Mouse (Mus musculus) lung, adult 18-20 months (tissue): Measurements from ENCODE around the gene Rxfp1.
"Not testable (repeated sequence)": the region's sequence is repeated elsewhere in the genome, so short reads cannot be mapped to it uniquely, and the experiment has no call there.

Experiments used
- DNase-seq, 2 experiments: peaks; one replicate each; pipeline ENCODE4 v3.0.0; 2022; ENCODE audit warnings: mixed read lengths in 2 of 2

Rxfp1 gene

DNA sequence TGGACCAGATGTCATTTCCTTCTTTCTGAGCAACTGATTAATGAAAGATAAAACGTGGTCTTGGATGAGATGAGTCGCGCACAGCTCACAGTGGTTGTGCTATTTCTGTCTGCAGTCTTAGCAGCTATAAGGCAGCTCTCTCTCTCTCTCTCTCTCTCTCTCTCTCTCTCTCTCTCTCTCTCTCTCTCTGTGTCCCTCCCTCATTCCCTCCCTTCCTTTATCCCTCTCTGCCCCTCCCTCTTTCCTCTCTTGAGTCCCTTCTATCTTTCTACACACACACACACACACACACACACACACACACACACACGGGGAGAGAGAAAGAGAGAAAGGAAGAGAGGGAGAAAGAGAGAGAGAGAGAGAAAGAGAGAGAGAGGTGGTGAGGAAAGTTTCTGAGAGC, at the start of gene Rxfp1:
Gene Rxfp1, minus strand, starts transcription at position 101 of the 400 bp plus-strand sequence.
- DNase-seq, result no peak

GRCm38 (mm10) chr3:79784362-79784736, 46.7 kb upstream of the Rxfp1 start:
- no peak for DNase-seq

DNA sequence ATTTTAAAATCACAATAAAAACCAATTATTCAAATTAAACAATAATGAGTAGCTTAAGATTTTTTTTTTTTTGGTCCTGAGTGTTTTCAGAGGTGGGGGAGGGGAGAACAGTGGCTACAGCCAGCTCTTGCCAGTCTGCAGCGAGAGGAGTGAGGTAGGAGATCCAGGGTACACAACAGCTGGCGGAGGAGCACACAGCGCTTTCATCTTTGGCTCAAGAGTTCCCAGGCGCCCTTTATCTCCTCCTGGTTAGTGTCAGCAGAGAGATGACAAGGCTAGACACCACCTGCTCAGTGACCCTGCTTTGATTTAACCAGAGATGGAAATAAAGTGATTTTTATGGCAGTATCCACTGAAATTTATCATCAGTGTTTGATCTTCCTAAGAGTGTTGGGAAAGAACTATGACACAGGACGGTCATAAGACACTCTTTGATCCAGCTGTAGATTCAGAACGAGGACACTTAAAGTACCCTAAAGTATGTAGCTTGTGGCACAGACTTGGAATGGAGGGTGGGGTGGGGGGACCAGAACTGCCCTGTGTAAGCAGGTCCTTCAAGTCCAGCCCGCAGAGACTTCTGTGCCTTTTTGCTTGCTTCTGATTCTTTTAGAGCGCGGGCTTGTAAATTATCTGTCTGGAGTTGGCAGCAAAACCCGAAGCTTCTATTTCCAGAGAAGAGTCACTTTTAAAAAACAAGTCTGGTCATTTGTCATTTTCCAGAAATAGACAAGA, 46.1 kb upstream of the Rxfp1 start:
- DNase-seq, result no peak

GRCm38 (mm10) chr3:79772701-79773100, 35.0 kb upstream of the Rxfp1 start:
- peak in 1 of 2 experiments; percentile 3 for DNase-seq

DNA sequence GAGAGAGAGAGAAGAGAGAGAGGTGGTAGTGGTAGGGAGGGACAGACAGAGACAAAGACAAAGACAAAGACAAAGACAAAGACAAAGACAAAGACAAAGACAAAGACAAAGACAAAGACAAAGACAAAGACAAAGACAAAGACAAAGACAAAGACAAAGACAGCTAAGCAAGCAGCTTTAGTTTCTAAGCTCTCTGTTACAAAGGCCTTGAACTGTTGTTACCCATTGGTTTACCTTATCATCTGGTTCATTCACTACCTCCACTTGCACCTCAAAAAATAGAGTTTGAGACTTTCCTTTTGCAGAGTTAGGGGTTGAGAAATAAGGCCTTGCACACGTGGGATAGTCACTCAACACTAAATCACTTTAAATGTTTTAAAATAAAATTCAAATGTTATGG, 16.1 kb upstream of the Rxfp1 start:
- no peak for DNase-seq

- no peak for DNase-seq
These were observed 8.9 kb upstream of the Rxfp1 start for GRCm38 (mm10) chr3:79746585-79746984.

DNA sequence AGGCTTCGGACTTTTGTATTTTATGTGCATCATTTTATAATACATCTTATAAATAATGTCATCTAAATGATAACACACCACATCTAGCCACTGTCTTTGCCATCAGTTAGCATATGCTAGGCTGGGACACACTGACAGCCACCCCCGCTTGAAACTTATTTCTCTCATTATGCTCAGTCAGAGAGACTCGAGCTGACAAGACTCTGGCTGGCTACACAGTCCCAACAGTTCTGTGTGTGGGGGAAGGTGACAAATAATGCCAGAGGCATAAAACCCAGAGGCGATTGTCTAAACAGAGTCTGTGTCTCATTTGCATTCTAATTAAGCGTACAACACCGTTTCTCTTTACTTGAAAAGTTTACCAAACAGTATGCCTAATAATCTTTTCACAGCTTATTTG, 7.4 kb upstream of the Rxfp1 start:
- no peak for DNase-seq

GRCm38 (mm10) chr3:79744415-79744814, 6.7 kb upstream of the Rxfp1 start:
- no peak for DNase-seq

- DNase-seq, result no peak
These were observed 2.7 kb upstream of the Rxfp1 start for GRCm38 (mm10) chr3:79740351-79740750.

DNA sequence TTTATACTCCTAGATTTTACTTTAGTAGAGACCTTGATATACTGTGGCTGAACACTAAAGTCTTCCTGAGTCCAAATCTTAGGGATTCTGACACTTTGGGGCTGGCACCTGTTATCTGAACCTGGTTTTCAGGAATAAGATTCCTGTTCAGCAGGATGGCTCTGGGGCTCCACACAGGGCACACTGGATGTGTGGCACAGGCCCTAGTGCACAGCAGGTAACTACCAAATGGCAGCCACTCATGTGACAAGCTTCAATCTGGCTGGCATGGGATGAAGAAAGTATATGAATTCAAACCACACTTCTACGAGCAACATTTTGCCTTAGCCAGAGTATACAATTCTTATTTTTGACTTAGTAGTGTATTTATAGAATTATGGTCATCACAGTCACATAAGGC, 771 bp upstream of the Rxfp1 start:
- DNase-seq, result no peak

- no peak for DNase-seq
These were observed 11.1 kb downstream of the Rxfp1 start for GRCm38 (mm10) chr3:79726506-79727075.

- no peak for DNase-seq
These were observed 16.8 kb downstream of the Rxfp1 start for GRCm38 (mm10) chr3:79720756-79721484.

- DNase-seq, result no peak
These were observed 31.2 kb downstream of the Rxfp1 start for GRCm38 (mm10) chr3:79706436-79706835.

GRCm38 (mm10) chr3:79703135-79703534, 34.5 kb downstream of the Rxfp1 start:
- no peak for DNase-seq

DNA sequence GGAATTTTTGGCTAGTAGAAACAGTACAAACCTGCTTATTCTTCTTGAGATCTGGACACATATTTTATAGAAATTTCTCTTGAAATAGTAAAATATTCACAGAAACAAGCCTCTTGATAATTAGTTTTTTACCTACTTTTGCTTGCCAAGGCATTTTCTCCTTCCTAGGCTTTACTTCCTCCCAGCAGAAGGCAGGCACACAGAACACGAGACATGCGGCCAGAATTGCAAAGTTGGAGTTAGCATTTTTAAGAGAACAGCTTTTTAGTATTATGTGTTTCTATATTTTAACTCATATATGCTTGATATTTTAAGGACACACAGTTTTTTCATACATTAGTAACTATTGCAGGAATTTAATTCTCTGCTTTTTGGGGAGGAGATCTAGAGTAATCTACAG, 45.7 kb downstream of the Rxfp1 start:
- no peak for DNase-seq

- DNase-seq, result no peak
These were observed 47.5 kb downstream of the Rxfp1 start for GRCm38 (mm10) chr3:79690111-79690651.

DNA sequence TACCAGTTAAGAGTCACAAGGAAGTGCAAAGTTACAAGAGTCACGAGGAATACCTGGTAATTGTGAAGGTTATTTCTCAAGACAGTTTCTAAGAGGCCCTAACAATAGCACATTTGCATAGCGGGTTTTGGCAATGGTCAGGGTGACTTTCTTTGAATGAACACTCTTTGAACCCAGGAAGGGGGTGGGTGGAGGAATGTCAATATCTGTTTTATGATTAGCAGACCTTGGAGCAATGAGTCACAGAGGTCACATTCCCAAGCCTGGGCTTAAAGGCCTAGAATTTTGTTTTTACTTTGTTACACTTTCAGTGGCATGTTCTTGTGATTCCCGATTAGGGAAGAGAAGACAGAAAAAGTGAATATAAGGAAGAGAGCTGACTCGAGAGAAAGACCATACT, 49.6 kb downstream of the Rxfp1 start:
- DNase-seq, result not testable (repeated sequence)

GRCm38 (mm10) chr3:79683529-79683928, 54.2 kb downstream of the Rxfp1 start:
- no peak for DNase-seq

DNA sequence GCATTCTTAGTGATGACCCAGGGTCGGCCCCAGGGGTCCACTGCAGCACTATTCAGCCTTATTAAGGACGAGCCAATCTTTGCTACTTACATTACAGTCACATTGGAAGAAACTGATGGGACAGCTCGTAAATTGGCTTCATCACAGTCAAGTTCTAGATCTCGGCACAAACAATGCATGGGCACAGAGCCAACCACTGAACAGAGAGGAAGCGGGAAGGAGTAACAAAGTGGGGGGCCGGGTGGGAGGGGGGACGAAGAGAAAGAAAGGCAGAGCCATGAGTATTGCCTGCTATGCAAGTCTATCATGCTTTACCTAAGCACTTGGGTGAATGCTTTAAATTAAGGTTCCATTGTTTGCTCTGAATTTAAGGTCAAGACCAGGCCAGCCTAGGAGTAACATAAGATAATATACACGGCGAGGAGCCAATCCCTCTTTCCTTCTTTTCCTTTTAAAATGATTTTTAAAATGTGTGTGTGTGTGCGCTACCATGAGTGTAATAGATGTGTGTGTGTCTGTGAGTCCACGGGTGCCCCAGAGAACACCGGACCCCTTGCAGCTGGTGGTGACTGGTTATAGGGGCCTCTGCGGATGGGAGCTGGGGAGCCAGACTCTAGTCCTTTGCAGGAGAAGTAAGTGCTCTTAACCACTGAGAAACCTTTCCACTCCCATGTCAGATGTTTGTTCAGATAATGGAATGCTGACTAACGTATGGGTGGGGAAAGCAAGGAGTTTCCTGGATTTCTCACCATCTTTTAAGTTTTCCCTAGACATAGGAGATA, 55.1 kb downstream of the Rxfp1 start:
- peak in 1 of 2 experiments; percentile 6 for DNase-seq

DNA sequence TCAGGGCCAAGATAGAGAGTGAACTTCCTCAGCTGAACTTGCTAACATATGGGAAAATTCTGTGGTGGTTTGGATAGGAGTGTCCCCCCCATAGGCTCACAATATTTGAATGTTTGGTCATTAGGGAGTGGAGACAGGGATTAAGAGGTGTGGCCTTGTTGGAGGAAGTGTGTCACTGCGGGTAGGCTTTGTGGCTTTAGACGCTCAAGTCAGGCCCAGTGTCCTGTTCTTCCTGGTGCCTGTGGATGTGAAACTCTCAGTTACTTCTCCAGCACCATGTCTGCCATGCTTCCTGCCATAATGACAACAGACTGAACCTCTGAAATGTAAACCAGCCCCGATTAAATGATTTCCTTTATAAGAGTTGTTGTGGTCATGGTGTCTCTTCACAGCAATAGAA, 61.3 kb downstream of the Rxfp1 start:
- no peak for DNase-seq

DNA sequence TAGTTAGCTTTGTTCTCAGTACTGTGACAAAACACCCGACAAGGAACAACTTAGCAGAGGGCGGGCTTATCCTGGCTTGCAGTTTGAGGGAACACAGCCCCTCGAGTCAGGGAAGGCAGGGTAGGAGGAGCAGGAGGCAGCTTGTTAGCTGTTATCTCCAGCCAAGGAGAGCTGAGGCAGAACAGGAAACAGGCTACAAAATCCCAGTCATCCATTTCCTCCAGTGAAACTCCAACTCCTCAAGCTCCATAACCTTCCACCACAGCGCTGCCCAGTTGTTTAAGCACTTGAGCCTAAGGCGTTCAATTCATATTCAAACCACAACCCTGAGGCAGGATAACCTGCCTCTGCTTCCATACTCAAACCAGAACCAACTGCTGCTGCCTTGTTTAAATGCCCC, 63.0 kb downstream of the Rxfp1 start:
- DNase-seq, result no peak

GRCm38 (mm10) chr3:79673082-79673481, 64.6 kb downstream of the Rxfp1 start:
- peak in 1 of 2 experiments; percentile 29 for DNase-seq

DNA sequence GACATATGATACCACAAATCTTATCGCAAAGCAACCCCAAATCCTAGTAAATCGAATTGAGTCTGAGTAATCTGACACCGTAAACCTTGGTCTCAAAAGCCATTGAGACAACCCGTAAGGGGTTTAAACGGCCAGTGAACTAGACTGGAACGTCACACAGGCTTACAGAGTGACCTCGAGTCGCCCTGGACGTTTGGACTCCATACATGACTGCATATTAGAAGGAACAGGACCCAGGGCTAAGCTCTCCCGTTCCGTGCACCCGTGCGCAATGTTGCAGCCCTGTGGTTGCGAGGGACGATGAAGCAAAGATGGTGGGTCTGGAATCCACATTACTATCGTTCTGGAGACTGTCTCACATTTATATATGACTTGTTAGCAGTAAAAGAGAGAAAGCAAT, 65.5 kb downstream of the Rxfp1 start:
- no peak for DNase-seq
